Mouse (Mus musculus): Measurements from ENCODE around the gene Kdm5d. TPM values are rescaled to one million over a fixed set of nuclear protein-coding genes. Genes with fewer than 3 reads are reported as not detected.

Gene Kdm5d
- polyA plus RNA-seq (2017; shearing (Covaris generic)), result 10 to 100 TPM; 28.5 to 36.7 TPM

GRCm38 (mm10) chrY:897393-898227 is at the start of gene Kdm5d:
TSS of gene Kdm5d (plus strand) at chrY:897788.

Other genes starting within 250 kb of the Kdm5d start
- gene Zfy1, start 100.4 kb upstream of the Kdm5d start, polyA plus RNA-seq (2017; shearing (Covaris generic)), result under 1 TPM in 1 of 2 experiments, not detected in 1; 0.20 TPM
- under 1 TPM; 0.06 to 0.48 TPM for gene Uba1y, start 79.1 kb upstream of the Kdm5d start, polyA plus RNA-seq (2017; shearing (Covaris generic))
- 100 to 1,000 TPM in 1 of 2 experiments, 10 to 100 TPM in 1; 95.1 to 113 TPM for gene Eif2s3y, start 112.8 kb downstream of the Kdm5d start, polyA plus RNA-seq (2017; shearing (Covaris generic))